Mouse (Mus musculus) lung, adult 2 months (tissue): ENCODE results near the gene Sash1.

ENCODE experiments used
- CTCF ChIP-seq: fragments of 200-500 bp; IDR thresholded peaks from 2 replicates; pipeline ENCODE4 v1.5.1; 2011; ENCODE audit warnings: mild to moderate bottlenecking, low read length, control low read depth; ENCODE audit not compliant: insufficient read depth
- POLR2A ChIP-seq: fragments of 200-500 bp; IDR thresholded peaks from 2 replicates; pipeline ENCODE4 v1.6.1; 2011; ENCODE audit warnings: low read depth, mild to moderate bottlenecking, control low read depth, low read length, borderline replicate concordance; ENCODE audit errors: extremely low read depth

DNA sequence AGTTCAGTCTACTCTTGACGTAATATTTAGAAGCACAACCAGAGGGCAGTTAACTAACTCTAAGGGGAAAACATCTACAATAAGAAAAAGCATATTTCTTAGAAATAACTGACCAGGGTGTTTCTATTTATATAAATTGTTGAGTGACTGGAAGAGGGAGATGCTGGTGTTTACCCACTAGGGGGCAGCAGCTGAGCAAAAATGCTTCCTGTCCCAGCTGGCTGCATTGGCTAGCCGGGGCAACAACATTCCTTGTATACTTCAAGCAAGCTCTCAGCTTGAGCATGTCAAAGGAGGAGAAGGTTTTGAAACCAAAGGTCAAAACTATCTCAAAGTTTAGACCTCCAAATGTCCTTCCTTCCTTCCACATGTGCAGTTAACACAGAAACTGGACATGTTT is 143.0 kb downstream of the Sash1 start:
- TF ChIP-seq CTCF (peak; percentile 75), POLR2A (no peak)
